24 mouse cellular contexts compared by ENCODE assay signal in the genomic region with DNA sequence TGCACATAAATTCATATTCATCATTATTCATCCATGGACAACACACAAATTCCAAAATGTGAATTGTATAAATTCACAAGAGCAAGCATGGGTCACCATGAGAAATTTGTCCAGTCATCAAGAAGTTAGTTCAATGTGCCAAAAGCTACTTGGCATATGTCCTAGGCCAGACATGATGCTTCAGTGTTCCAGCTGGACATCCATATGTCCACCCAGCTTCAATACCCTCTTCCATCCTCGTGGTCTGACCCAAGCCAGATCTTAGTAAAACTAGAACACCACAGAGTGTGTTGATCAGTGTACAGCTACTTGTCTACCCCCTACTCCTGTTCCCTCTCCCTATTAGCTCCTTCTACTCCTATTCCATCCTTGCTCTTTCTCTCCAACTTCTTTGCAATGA. TPM values are rescaled to one million over a fixed set of nuclear protein-coding genes. Genes with fewer than 3 reads are reported as not detected.
DNase-seq lines count a peak whose midpoint lies in the region; ATAC-seq and TF ChIP-seq lines count a peak whose summit lies in the region.
"Had no signal": no experiment of that assay in that cellular context is flagged by ENCODE, and none has a peak within 500 bp of the region (broad histone marks: within the 10 kb centered on the region; RNA-seq: fewer than 3 reads in every experiment).

No protein-coding gene starts in this region.

- H3K9ac ChIP-seq in hindbrain, postnatal 0 days (replicated peaks; ENCODE audit: low read length), result no peak overlapping the region
- no peak overlapping the region for H3K9ac ChIP-seq in hindbrain, embryonic 16.5 days (ENCODE audit: low read depth, low read length)
- H3K9ac ChIP-seq: forebrain, embryonic 12.5 days; limb, embryonic 15.5 days; liver, embryonic 15.5 days; midbrain, embryonic 13.5 days; neural tube, embryonic 15.5 days; stomach, embryonic 15.5 days had no signal

- H3K4me1 ChIP-seq in hindbrain, postnatal 0 days (ENCODE audit: insufficient read depth, low read length), result no peaks in the 10 kb centered on the region
- H3K4me1 ChIP-seq in hindbrain, embryonic 16.5 days (ENCODE audit: control insufficient read depth, insufficient read depth, low read depth, low read length), result no peaks in the 10 kb centered on the region
- H3K4me1 ChIP-seq: forebrain, embryonic 12.5 days; liver, embryonic 15.5 days had no signal

- DNase-seq in hindbrain, postnatal 0 days (ENCODE audit: low spot score), result peak; percentile 34
- DNase-seq in 3T3-L1 (ENCODE audit: low read depth, low spot score), result peak; percentile 15
- peak; percentile 88 for DNase-seq in cerebellum, adult 11 months
- peak; percentile 90 to 93 for DNase-seq in cerebellum, postnatal 10 days
- DNase-seq in spleen, postnatal 36 days (ENCODE audit: low spot score in 2 of 2), result no peak
- no peak for DNase-seq in right cerebral cortex, postnatal 10 days (ENCODE audit: low spot score in 2 of 2)
- DNase-seq: B cell, adult 2 months; gastrocnemius, postnatal 36 days; kidney, adult 8-10 months; kidney, postnatal 14 days; layer of hippocampus, postnatal 36 days; right cerebral cortex, postnatal 14 days; spleen, adult 18-20 months; thymus, adult 18-20 months; thymus, postnatal 4 days had no signal

- no peaks in the 10 kb centered on the region for H3K9me3 ChIP-seq in hindbrain, postnatal 0 days (ENCODE audit: low read length)
- no peaks in the 10 kb centered on the region for H3K9me3 ChIP-seq in hindbrain, embryonic 16.5 days (ENCODE audit: control insufficient read depth, low read length)
- H3K9me3 ChIP-seq: forebrain, embryonic 12.5 days; hindbrain, embryonic 10.5 days; limb, embryonic 15.5 days; liver, embryonic 15.5 days; midbrain, embryonic 13.5 days; neural tube, embryonic 15.5 days; stomach, embryonic 15.5 days had no signal

- no peak for TF ChIP-seq CTCF in hindbrain, postnatal 0 days (IDR thresholded peaks at IDR 0.05; ENCODE audit: low read depth)

- H3K27ac ChIP-seq in hindbrain, postnatal 0 days, result no peak overlapping the region
- H3K27ac ChIP-seq in hindbrain, embryonic 16.5 days (ENCODE audit: low read depth, low read length), result no peak overlapping the region
- H3K27ac ChIP-seq: forebrain, embryonic 12.5 days; hindbrain, embryonic 10.5 days; layer of hippocampus, adult 2 months; limb, embryonic 15.5 days; liver, embryonic 15.5 days; midbrain, embryonic 13.5 days; neural tube, embryonic 15.5 days; stomach, embryonic 15.5 days had no signal

- ATAC-seq in hindbrain, postnatal 0 days, result no peak
- no peak for ATAC-seq in hindbrain, embryonic 16.5 days
- ATAC-seq: midbrain, embryonic 13.5 days had no signal

- H3K36me3 ChIP-seq in hindbrain, postnatal 0 days (ENCODE audit: insufficient read depth, low read length), result no peaks in the 10 kb centered on the region
- H3K36me3 ChIP-seq in hindbrain, embryonic 16.5 days (ENCODE audit: control insufficient read depth, insufficient read depth, low read length), result no peaks in the 10 kb centered on the region
- H3K36me3 ChIP-seq: forebrain, embryonic 12.5 days; hindbrain, embryonic 10.5 days; limb, embryonic 15.5 days; liver, embryonic 15.5 days; midbrain, embryonic 13.5 days; neural tube, embryonic 15.5 days; stomach, embryonic 15.5 days had no signal

- H3K4me2 ChIP-seq in hindbrain, postnatal 0 days (ENCODE audit: low read depth, low read length), result no peak overlapping the region
- H3K4me2 ChIP-seq in hindbrain, embryonic 16.5 days (ENCODE audit: low read length), result no peak overlapping the region
- H3K4me2 ChIP-seq: forebrain, embryonic 12.5 days; limb, embryonic 15.5 days; liver, embryonic 15.5 days; midbrain, embryonic 13.5 days; neural tube, embryonic 15.5 days; stomach, embryonic 15.5 days had no signal

- no peaks in the 10 kb centered on the region for H3K27me3 ChIP-seq in hindbrain, postnatal 0 days (ENCODE audit: insufficient read depth, low read length)
- no peaks in the 10 kb centered on the region for H3K27me3 ChIP-seq in hindbrain, embryonic 16.5 days (replicated peaks; ENCODE audit: control insufficient read depth, insufficient read depth, low read length)
- H3K27me3 ChIP-seq: forebrain, embryonic 12.5 days; limb, embryonic 15.5 days; liver, embryonic 15.5 days; midbrain, embryonic 13.5 days; neural tube, embryonic 15.5 days; stomach, embryonic 15.5 days had no signal

- WGBS in hindbrain, postnatal 0 days, result 48% methylated on average over 1 of the region's 1 CpGs
- WGBS in hindbrain, embryonic 16.5 days, result 82% methylated on average over 1 of the region's 1 CpGs

- no peak overlapping the region for H3K4me3 ChIP-seq in hindbrain, postnatal 0 days (ENCODE audit: low read length)
- no peak overlapping the region for H3K4me3 ChIP-seq in hindbrain, embryonic 16.5 days (ENCODE audit: low read length)
- H3K4me3 ChIP-seq: forebrain, embryonic 12.5 days; hindbrain, embryonic 10.5 days; layer of hippocampus, adult 2 months; limb, embryonic 15.5 days; liver, embryonic 15.5 days; midbrain, embryonic 13.5 days; neural tube, embryonic 15.5 days; stomach, embryonic 15.5 days had no signal

RNA-seq across cellular contexts. Expression of a gene that starts 5.5 kb away (rescaled TPM):
- 1.2 and 2.6 TPM in 2 replicates for total RNA-seq in hindbrain, postnatal 0 days (2014; rRNA removed)
- polyA plus RNA-seq in hindbrain, postnatal 0 days (2015; fragmentation: Nextera tagmentation; extraction: Ambion mirVana), result 0.81 and 0.87 TPM in 2 replicates
- polyA plus RNA-seq in hindbrain, embryonic 16.5 days (2015; fragmentation: Nextera tagmentation; extraction: Ambion mirVana), result 1.1 and 1.2 TPM in 2 replicates

RNA-seq across cellular contexts. Expression of a gene that starts 43.6 kb away (rescaled TPM):
- total RNA-seq in hindbrain, postnatal 0 days (2014; rRNA removed), result 1.2 and 2.5 TPM in 2 replicates
- polyA plus RNA-seq in hindbrain, postnatal 0 days (2015; fragmentation: Nextera tagmentation; extraction: Ambion mirVana), result 2.1 and 2.2 TPM in 2 replicates
- polyA plus RNA-seq in hindbrain, embryonic 16.5 days (2015; fragmentation: Nextera tagmentation; extraction: Ambion mirVana), result 1.8 and 2.0 TPM in 2 replicates
- total RNA-seq: gastrocnemius, postnatal 36 days had no signal
- polyA plus RNA-seq: liver, embryonic 15.5 days had no signal

Comparison
In these comparisons a context has a peak if more than half of its experiments do, and no peak if none do; other contexts are left out.
1. DNase-seq: peak in hindbrain, postnatal 0 days (single experiment), 3T3-L1 (single experiment), cerebellum, adult 11 months (single experiment) and cerebellum, postnatal 10 days (2 of 2); none in spleen, postnatal 36 days (0 of 2) and right cerebral cortex, postnatal 10 days (0 of 2).